Mouse (Mus musculus): ENCODE results near the gene Gm3402. TPM values are rescaled to one million over a fixed set of nuclear protein-coding genes. Genes with fewer than 3 reads are reported as not detected.

Gm3402 gene
- polyA plus RNA-seq, 1 experiment = not detected

- no peak for TF ChIP-seq CTCF (IDR thresholded peaks at IDR 0.05; ENCODE audit: insufficient read depth, low read length)
- TF ChIP-seq POLR2A (IDR thresholded peaks at IDR 0.05; ENCODE audit: borderline replicate concordance, extremely low read depth, low read depth, low read length) = no peak
- 93% methylated on average over 1 of the region's 1 CpGs for WGBS
- DNase-seq = no peak
- Histone ChIP-seq H3K4me1 (ENCODE audit: control insufficient read depth, insufficient read depth, low read length) (no peaks in the 10 kb centered on the region), H3K4me3 (replicated peaks; ENCODE audit: extremely low read depth, low read depth, low read length) (no peak overlapping the region)
Observed at GRCm38 (mm10) chr5:146564259-146564658, 50.3 kb downstream of the Gm3402 start.

Other genes starting within 250 kb of the Gm3402 start
- 8.7 and 9.2 TPM in 2 replicates for gene Wasf3, start 129.1 kb upstream of the Gm3402 start, polyA plus RNA-seq (2012; rRNA removed)
- not detected in 2 replicates for gene Gm6408, start 32.2 kb upstream of the Gm3402 start, polyA plus RNA-seq (2012; rRNA removed)
- not detected in 2 replicates for gene Gm6370, start 22.8 kb upstream of the Gm3402 start, polyA plus RNA-seq (2012; rRNA removed)
- not detected in 2 replicates for gene 4930449I24Rik, start 11.7 kb upstream of the Gm3402 start, polyA plus RNA-seq (2012; rRNA removed)
- gene Gm3404, start 11.7 kb downstream of the Gm3402 start, polyA plus RNA-seq (2012; rRNA removed) = not detected in 2 replicates
- not detected in 2 replicates for gene Gm3409, start 23.5 kb downstream of the Gm3402 start, polyA plus RNA-seq (2012; rRNA removed)
- not detected in 2 replicates for gene Gm3415, start 42.0 kb downstream of the Gm3402 start, polyA plus RNA-seq (2012; rRNA removed)
- not detected in 2 replicates for gene Gpr12, start 71.1 kb downstream of the Gm3402 start, polyA plus RNA-seq (2012; rRNA removed)